Mouse (Mus musculus) embryonic facial prominence, embryonic 10.5 days (tissue): ENCODE data around the gene Stxbp1. TPM values are rescaled to one million over a fixed set of nuclear protein-coding genes. Genes with fewer than 3 reads are reported as not detected.
"Not testable (repeated sequence)": the region's sequence is repeated elsewhere in the genome, so short reads cannot be mapped to it uniquely, and the experiment has no call there.

Source experiments
- DNase-seq: peaks from one replicate; pipeline ENCODE4 v3.0.0-alpha.2; 2017; ENCODE audit warnings: low spot score
- H3K27ac ChIP-seq: fragments of 300-500 bp; sonication (generic); replicated peaks from 2 replicates; pipeline ENCODE4 v1.5.1; 2016; ENCODE audit warnings: mild to moderate bottlenecking
- H3K27me3 ChIP-seq: fragments of 300-500 bp; sonication (generic); replicated peaks from 2 replicates; pipeline ENCODE4 v1.6.1; 2016; ENCODE audit warnings: low read depth, mild to moderate bottlenecking; ENCODE audit not compliant: poor library complexity, severe bottlenecking
- H3K36me3 ChIP-seq: fragments of 300-500 bp; sonication (generic); replicated peaks from 2 replicates; pipeline ENCODE4 v1.6.1; 2016; ENCODE audit warnings: mild to moderate bottlenecking, moderate library complexity
- H3K4me1 ChIP-seq: fragments of 300-500 bp; sonication (generic); 2 replicates; pipeline ENCODE4 v1.6.1; 2016
- H3K4me3 ChIP-seq: fragments of 300-500 bp; sonication (generic); 2 replicates; pipeline ENCODE4 v1.5.1; 2016; ENCODE audit warnings: mild to moderate bottlenecking, moderate library complexity
- H3K9me3 ChIP-seq: fragments of 300-500 bp; sonication (generic); 2 replicates; pipeline ENCODE4 v1.6.1; 2016; ENCODE audit warnings: mild to moderate bottlenecking
- WGBS: fragments of 180-500 bp; shearing (Covaris S2); methylation state at CpG from one replicate; pipeline ENCODE4 v1.1.7; 2016; 5-methylcytosine and 5-hydroxymethylcytosine counted together
- polyA plus RNA-seq: library from polyadenylated mRNA; unstranded; fragments of >200 nt; fragmentation: Nextera tagmentation; extraction: Ambion mirVana; gene quantifications from 2 replicates; pipeline ENCODE4 v1.2.1, GENCODE M21; 2016

The Stxbp1 gene
- polyA plus RNA-seq, 1 experiment from 2014 or later: 24.4 TPM

GRCm38 (mm10) chr2:32867354-32867753, 20.3 kb upstream of the Stxbp1 start:
- no peak overlapping the region for H3K4me3 ChIP-seq
- H3K27me3 ChIP-seq: no peaks in the 10 kb centered on the region
- no peaks in the 10 kb centered on the region for H3K9me3 ChIP-seq
- WGBS: 81% methylated on average over 4 of the region's 4 CpGs
- no peaks in the 10 kb centered on the region for H3K36me3 ChIP-seq
- no peak for DNase-seq
- H3K4me1 ChIP-seq: peaks cover 16% of the 10 kb centered on the region; the same call in 1 of the 2 replicates
- H3K27ac ChIP-seq: peak overlapping the region; percentile 12; the same call in 1 of the 2 replicates

DNA sequence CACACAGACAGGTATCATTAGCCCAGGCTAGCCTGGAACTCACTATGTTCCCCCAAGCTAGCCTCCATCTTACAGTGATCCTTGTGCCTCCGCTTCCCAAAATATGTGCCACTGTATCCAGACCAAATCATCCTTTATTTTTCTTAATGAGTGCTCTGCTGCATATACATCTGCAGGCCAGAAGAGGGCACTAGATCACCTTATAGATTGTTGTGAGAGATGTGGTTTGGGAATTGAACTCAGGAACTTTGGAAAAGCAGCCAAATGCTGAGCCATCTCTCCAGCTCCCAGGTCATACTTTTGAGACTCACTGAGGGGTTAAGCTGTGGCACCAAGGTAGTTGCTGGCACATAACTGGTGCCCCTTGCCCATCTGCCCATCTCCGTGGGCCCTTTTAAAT, 17.7 kb upstream of the Stxbp1 start:
- H3K27me3 ChIP-seq: no peaks in the 10 kb centered on the region
- WGBS: 68% methylated on average over 2 of the region's 2 CpGs
- no peak overlapping the region for H3K27ac ChIP-seq
- no peaks in the 10 kb centered on the region for H3K9me3 ChIP-seq
- no peak for DNase-seq
- peaks cover 9% of the 10 kb centered on the region; the same call in 1 of the 2 replicates for H3K4me1 ChIP-seq
- no peak overlapping the region for H3K4me3 ChIP-seq
- H3K36me3 ChIP-seq: no peaks in the 10 kb centered on the region

DNA sequence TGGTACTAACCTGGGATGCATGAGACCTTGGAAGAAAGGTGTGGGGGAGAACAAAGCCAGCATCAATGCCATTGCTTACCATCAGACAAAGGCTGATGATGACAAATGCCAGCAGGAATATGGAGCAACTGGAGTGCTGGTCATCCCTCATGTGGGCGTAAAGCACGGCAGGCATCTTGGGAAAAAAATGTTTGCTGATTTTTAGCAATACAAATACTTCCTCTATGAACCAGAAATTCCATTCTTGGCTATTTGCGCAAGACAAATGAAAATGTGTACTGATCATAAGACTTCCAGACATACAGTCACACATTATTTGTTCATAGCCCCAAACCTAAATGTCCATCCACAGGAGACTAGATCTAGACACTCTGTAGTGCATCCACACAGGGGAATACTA, 16.3 kb upstream of the Stxbp1 start:
- no peak overlapping the region for H3K27ac ChIP-seq
- H3K9me3 ChIP-seq: no peaks in the 10 kb centered on the region
- H3K4me1 ChIP-seq: 0 out of 2 replicates have a peak, but pooled peaks cover 6% of the 10 kb centered on the region
- H3K27me3 ChIP-seq: no peaks in the 10 kb centered on the region
- 95% methylated on average over 3 of the region's 3 CpGs for WGBS
- no peak overlapping the region for H3K4me3 ChIP-seq
- DNase-seq: no peak
- H3K36me3 ChIP-seq: no peaks in the 10 kb centered on the region

GRCm38 (mm10) chr2:32860799-32861198, 13.8 kb upstream of the Stxbp1 start:
- 85% methylated on average over 8 of the region's 8 CpGs for WGBS
- Histone ChIP-seq H3K9me3 (no peaks in the 10 kb centered on the region), H3K36me3 (no peaks in the 10 kb centered on the region), H3K4me1 (peaks cover 14% of the 10 kb centered on the region), H3K27ac (no peak overlapping the region), H3K27me3 (no peaks in the 10 kb centered on the region), H3K4me3 (no peak overlapping the region)
- DNase-seq: no peak

DNA sequence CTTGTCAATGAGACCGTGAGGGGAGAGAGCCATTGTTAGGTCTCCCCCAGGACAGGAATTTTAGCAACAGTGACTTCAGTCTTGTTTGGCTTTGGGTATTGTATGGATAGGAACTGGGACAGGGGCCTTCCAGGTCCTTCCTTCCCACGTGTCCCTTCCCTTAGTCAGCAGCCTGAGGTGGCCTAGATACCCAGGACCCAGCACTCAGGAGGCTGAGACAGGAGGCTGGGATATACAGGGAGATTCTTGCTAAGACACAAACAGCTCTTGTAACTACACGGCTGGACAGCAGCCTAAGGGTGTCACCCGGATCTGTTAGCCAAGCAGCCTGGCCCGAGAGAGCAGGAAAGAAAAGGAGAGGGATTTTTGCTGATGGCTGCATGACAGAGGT, 12.6 kb upstream of the Stxbp1 start:
- DNase-seq: no peak
- peaks cover 11% of the 10 kb centered on the region for H3K4me1 ChIP-seq
- H3K27me3 ChIP-seq: no peaks in the 10 kb centered on the region
- no peak overlapping the region for H3K27ac ChIP-seq
- WGBS: 81% methylated on average over 5 of the region's 5 CpGs
- no peak overlapping the region for H3K4me3 ChIP-seq
- no peaks in the 10 kb centered on the region for H3K9me3 ChIP-seq
- H3K36me3 ChIP-seq: no peaks in the 10 kb centered on the region

DNA sequence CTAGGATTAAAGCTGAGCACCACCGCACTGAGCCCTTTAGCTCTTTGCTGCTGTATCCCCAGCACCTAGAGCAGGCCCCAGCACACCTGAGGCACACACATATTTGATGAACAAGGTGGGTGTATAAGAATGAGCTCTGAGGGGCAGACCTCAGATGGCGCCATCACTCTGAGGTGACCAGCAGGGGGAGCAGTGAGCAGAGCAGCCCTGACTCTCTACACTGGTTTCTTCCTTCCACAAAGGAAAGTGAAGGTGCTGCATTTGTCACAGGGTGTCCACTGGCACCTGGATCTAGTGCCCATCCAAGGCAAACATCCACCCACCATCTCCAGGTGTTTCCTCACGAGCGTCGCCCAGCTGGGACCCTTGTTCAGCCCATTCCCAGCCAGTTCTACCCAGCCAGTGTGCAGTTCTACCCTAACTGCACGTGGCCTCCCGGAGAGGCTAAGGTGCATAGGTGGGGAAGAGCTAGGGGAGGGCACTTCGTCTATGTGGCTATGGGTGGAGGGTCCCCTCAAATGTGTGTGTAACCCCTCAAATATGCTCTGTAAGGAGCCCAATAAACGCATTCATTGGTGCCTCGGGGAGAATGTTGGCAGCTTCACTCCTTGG, 12.1 kb upstream of the Stxbp1 start:
- Histone ChIP-seq H3K4me3 (no peak overlapping the region), H3K36me3 (no peaks in the 10 kb centered on the region), H3K27me3 (no peaks in the 10 kb centered on the region), H3K4me1 (peaks cover 11% of the 10 kb centered on the region), H3K27ac (no peak overlapping the region), H3K9me3 (no peaks in the 10 kb centered on the region)
- peak; percentile 78 for DNase-seq
- WGBS: 43% methylated on average over 10 of the region's 10 CpGs

DNA sequence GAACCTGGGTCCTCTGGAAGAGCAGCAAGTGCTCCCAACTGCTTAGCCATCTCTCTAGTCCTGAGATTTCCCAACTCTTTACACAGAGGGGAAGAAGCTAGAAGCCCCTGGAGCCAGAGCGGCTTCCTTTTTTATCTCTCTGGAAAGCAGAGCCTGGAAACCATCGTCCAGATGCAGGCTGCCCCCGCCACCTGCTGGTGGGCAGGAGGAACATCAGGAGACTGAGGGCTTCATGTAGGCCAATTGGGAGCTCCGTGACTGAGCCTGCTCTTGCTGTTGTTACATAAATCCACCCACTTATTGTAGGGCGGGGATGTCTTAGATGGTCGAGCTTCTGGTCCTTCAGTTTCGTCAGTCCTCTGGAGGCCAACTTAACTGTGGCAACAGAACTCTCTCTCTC, 10.5 kb upstream of the Stxbp1 start:
- whole genome bisulfite sequencing: 1% methylated on average over 7 of the region's 7 CpGs
- H3K4me3 ChIP-seq: no peak overlapping the region
- H3K9me3 ChIP-seq: no peaks in the 10 kb centered on the region
- H3K27me3 ChIP-seq: peaks cover 8% of the 10 kb centered on the region
- H3K27ac ChIP-seq: no peak overlapping the region
- DNase-seq: peak; percentile 90
- H3K4me1 ChIP-seq: peaks cover 12% of the 10 kb centered on the region
- H3K36me3 ChIP-seq: no peaks in the 10 kb centered on the region

DNA sequence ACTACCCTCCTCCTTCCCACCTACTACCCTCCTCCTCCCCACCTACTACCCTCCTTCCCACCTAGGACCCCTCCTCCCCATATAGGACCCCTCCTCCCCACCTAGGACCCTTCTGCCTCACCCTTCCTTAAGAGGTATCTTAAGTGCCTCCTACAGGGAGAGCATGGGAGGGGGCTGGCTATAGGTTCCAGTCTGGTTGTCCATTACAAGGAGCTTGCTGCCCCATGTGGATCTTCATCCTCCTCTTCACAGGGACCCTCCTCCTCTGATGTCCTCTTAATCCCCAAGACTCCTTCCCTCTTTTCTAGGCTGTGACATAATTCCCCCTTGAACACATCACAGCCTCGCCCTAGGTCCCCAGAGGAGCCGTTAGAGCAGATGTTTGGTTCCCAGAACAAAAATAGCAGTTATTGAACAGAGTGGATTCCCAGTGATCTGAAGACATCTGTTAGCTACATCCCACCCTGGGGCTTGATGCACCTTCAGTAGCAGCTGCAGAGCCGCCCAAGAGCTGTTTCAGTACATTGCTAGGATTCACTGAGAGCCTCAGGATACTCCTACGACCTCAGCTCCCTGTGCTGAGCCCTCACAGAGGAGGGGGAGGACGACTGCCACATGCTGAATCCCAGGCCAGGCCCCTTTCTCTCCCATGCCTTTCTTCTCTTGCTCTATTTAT, 8.9 kb upstream of the Stxbp1 start:
- Histone ChIP-seq H3K9me3 (no peaks in the 10 kb centered on the region), H3K4me3 (no peak overlapping the region), H3K27me3 (peaks cover 24% of the 10 kb centered on the region), H3K27ac (0 out of 2 replicates have a peak overlapping the region, but pooled peaks have one; percentile 36), H3K36me3 (no peaks in the 10 kb centered on the region), H3K4me1 (peaks cover 22% of the 10 kb centered on the region)
- WGBS: 55% methylated on average over 5 of the region's 5 CpGs
- no peak for DNase-seq

DNA sequence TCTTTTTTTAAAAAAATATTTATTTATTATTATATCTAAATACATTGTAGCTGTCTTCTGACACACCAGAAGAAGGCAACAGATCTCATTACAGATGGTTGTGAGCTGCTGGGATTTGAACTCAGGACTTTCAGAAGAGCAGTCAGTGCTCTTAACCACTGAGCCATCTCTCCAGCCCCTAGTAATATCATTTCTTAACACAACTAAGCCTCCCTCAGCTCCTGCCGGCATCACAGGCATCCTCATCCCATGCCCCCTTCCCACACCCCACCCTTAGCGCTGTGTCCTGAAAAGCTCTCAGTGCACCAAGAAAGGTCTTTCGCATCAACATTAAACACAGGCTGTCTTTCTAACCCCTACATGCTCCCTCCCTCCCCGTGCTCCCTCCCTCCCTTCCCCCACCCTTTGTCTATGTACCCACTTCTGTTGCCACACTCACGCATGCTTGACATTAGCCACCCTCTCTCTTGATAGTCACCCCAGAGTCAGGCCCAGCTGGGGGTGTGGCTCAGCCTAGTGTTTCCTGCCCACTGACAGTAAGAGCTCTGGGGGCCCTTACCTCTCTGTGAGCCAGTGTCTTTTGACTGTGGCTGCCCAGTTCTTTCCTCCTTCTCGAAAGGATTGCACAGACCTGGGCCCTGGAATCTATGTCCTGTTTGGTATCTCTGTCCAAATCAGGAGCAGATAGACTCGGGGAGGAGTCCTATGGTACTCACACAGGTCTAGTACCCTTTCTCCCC, 8.2 kb upstream of the Stxbp1 start:
- WGBS: 74% methylated on average over 7 of the region's 7 CpGs

GRCm38 (mm10) chr2:32854206-32854605, 7.2 kb upstream of the Stxbp1 start:
- Histone ChIP-seq H3K4me1 (peaks cover 28% of the 10 kb centered on the region), H3K27me3 (peaks cover 26% of the 10 kb centered on the region), H3K36me3 (no peaks in the 10 kb centered on the region), H3K27ac (no peak overlapping the region), H3K4me3 (no peak overlapping the region), H3K9me3 (no peaks in the 10 kb centered on the region)
- WGBS: 6% methylated on average over 8 of the region's 8 CpGs
- peak; percentile 92 for DNase-seq

More for the DNA sequence above, 8.2 kb upstream of the Stxbp1 start:
- no peaks in the 10 kb centered on the region for H3K36me3 ChIP-seq
- H3K4me3 ChIP-seq: no peak overlapping the region
- H3K27me3 ChIP-seq: peaks cover 26% of the 10 kb centered on the region
- H3K4me1 ChIP-seq: peaks cover 28% of the 10 kb centered on the region
- H3K27ac ChIP-seq: no peak overlapping the region
- no peak for DNase-seq
- no peaks in the 10 kb centered on the region for H3K9me3 ChIP-seq

GRCm38 (mm10) chr2:32853716-32854115, 6.7 kb upstream of the Stxbp1 start:
- not testable (repeated sequence) for H3K36me3 ChIP-seq, H3K9me3 ChIP-seq

DNA sequence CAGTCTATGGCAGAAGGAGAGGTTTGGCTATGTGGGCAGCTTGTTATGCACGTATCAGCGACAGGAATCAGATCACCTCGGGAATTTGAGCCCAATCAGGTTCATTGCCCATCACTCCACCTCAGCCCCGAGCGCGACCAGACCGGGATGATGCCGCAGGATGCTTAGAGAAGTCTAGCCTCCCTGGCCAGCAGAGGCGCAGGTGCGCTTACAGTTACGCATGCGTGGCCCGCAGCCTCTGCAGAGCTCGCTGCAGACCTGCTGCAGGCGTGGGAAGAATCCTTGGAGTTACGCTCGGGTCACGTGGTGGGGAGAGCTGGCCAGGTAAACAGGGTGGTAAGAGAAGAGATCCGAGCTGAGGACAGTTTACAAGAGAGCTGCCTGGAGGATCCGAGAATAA, 5.1 kb upstream of the Stxbp1 start:
- DNase-seq: peak; percentile 69
- Histone ChIP-seq H3K27me3 (peaks cover 26% of the 10 kb centered on the region), H3K9me3 (no peaks in the 10 kb centered on the region), H3K36me3 (no peaks in the 10 kb centered on the region), H3K4me3 (peak overlapping the region; percentile 30; the same call in 1 of the 2 replicates), H3K4me1 (peaks cover 25% of the 10 kb centered on the region), H3K27ac (no peak overlapping the region)
- 3% methylated on average over 20 of the region's 20 CpGs for WGBS

More at GRCm38 (mm10) chr2:32853716-32854115, 6.7 kb upstream of the Stxbp1 start:
- 72% methylated on average over 4 of the region's 4 CpGs for WGBS
- not testable (repeated sequence) for DNase-seq, H3K27ac ChIP-seq, H3K4me3 ChIP-seq
- H3K27me3 ChIP-seq: peaks cover 26% of the 10 kb centered on the region
- peaks cover 24% of the 10 kb centered on the region for H3K4me1 ChIP-seq
